Mouse (Mus musculus): ENCODE measurements around the gene Vps50.
"Not testable (repeated sequence)": the region's sequence is repeated elsewhere in the genome, so short reads cannot be mapped to it uniquely, and the experiment has no call there.

- TF ChIP-seq MAX (IDR thresholded peaks at IDR 0.05); CTCF (IDR thresholded peaks at IDR 0.05; ENCODE audit: control insufficient read depth, insufficient read depth, insufficient read length); MYOG (IDR thresholded peaks at IDR 0.05; ENCODE audit: control insufficient read depth, extremely low read depth, insufficient read length); USF1 (IDR thresholded peaks at IDR 0.05; ENCODE audit: low read depth); MYOD1 (IDR thresholded peaks at IDR 0.05; ENCODE audit: control insufficient read depth, insufficient read length, low read depth): not testable (repeated sequence)
These were observed 122.5 kb downstream of the Vps50 start for GRCm38 (mm10) chr6:3620428-3621387.

Data from C2C12 (cell line).